Mouse (Mus musculus): ENCODE data around the gene Pomc.
A peak's percentile ranks its signal among the peaks of the same experiment; 100 is the strongest.

- TF ChIP-seq CTCF (IDR thresholded peaks at IDR 0.05; ENCODE audit: low read depth, low read length) (0 out of 2 replicates have a peak, but pooled peaks have one; percentile 3), POLR2A (IDR thresholded peaks at IDR 0.05; ENCODE audit: extremely low read depth, insufficient read depth, low read length) (no peak)
Measured at GRCm38 (mm10) chr12:3911831-3912348, 42.9 kb upstream of the Pomc start.

Data from liver, adult 2 months (tissue).